Mouse (Mus musculus) neural tube, embryonic 14.5 days (tissue): ENCODE data around the gene Tro. TPM values are rescaled to one million over a fixed set of nuclear protein-coding genes. Genes with fewer than 3 reads are reported as not detected.

Experiments used
- polyA plus RNA-seq: library from polyadenylated mRNA; unstranded; fragments of >200 nt; fragmentation: Nextera tagmentation; extraction: Ambion mirVana; gene quantifications from 2 replicates; pipeline ENCODE4 v1.2.1, GENCODE M21; 2014

Tro gene
- polyA plus RNA-seq, 1 experiment from 2014 or later, result 121 TPM

Other genes starting within 250 kb of the Tro start
- 76.2 and 93.6 TPM in 2 replicates for gene Tmem29, start 198.4 kb downstream of the Tro start, polyA plus RNA-seq
- gene Alas2, start 110.2 kb downstream of the Tro start, polyA plus RNA-seq, result 24.9 and 29.8 TPM in 2 replicates
- gene Pfkfb1, start 69.4 kb downstream of the Tro start, polyA plus RNA-seq, result 4.4 and 5.0 TPM in 2 replicates
- 18.4 and 19.9 TPM in 2 replicates for gene Apex2, start 67.7 kb downstream of the Tro start, polyA plus RNA-seq
- gene Maged2, start 156.8 kb upstream of the Tro start, polyA plus RNA-seq, result 502 and 520 TPM in 2 replicates